Mouse (Mus musculus) liver, embryonic 14.5 days (tissue): ENCODE data around the gene Vsx2. TPM values are rescaled to one million over a fixed set of nuclear protein-coding genes. Genes with fewer than 3 reads are reported as not detected.

Experiments
- ATAC-seq: fragments of 200-750 bp; cut with Nextera tagmentation; 2 replicates; pipeline ENCODE4 v1.8.0; 2017; ENCODE audit warnings: moderate number of reproducible peaks, mild to moderate bottlenecking, moderate library complexity; ENCODE audit not compliant: insufficient read depth
- DNase-seq, 3 experiments: peaks; one replicate each; pipeline ENCODE4 v3.0.0-alpha.2; 2012 to 2013; ENCODE audit warnings: low read depth in 3 of 3, low spot score in 3 of 3
- H3K27ac ChIP-seq: fragments of 300-500 bp; sonication (generic); 2 replicates; pipeline ENCODE4 v1.5.1; 2014; ENCODE audit warnings: moderate library complexity, mild to moderate bottlenecking, control low read depth, inconsistent platforms
- H3K27me3 ChIP-seq: fragments of 300-500 bp; sonication (generic); 2 replicates; pipeline ENCODE4 v1.6.1; 2014; ENCODE audit warnings: mild to moderate bottlenecking, low read length, moderate library complexity; ENCODE audit not compliant: control insufficient read depth, insufficient read depth
- H3K36me3 ChIP-seq: fragments of 300-500 bp; sonication (generic); replicated peaks from 2 replicates; pipeline ENCODE4 v1.6.1; 2014; ENCODE audit warnings: low read depth; ENCODE audit not compliant: control insufficient read depth, insufficient read depth
- H3K4me1 ChIP-seq, 2 experiments: fragments of 200-500 bp in 1 of 2; fragments of 300-500 bp in 1 of 2; sonication (generic) in 1 of 2; replicated peaks; 2 replicates each; pipeline ENCODE4 v1.6.1; 2012 to 2014; ENCODE audit warnings: antibody characterized with exemption in 1 of 2, inconsistent platforms in 1 of 2, low read length in 1 of 2; ENCODE audit not compliant: control insufficient read depth in 2 of 2, insufficient read depth in 2 of 2
- H3K4me2 ChIP-seq: fragments of 300-500 bp; sonication (generic); 2 replicates; pipeline ENCODE4 v1.6.1; 2014; ENCODE audit warnings: low read depth, mild to moderate bottlenecking, control low read depth, moderate library complexity
- H3K4me3 ChIP-seq, 2 experiments: fragments of 200-500 bp in 1 of 2; fragments of 300-500 bp in 1 of 2; sonication (generic) in 1 of 2; 2 replicates each; pipeline ENCODE4 v1.5.1; 2012 to 2014; ENCODE audit warnings: low read depth in 2 of 2, low read length in 2 of 2, mild to moderate bottlenecking in 2 of 2, control low read depth in 1 of 2, inconsistent platforms in 1 of 2, moderate library complexity in 1 of 2; ENCODE audit not compliant: insufficient read depth in 1 of 2
- H3K9ac ChIP-seq: fragments of 300-500 bp; sonication (generic); replicated peaks from 2 replicates; pipeline ENCODE4 v1.6.1; 2014; ENCODE audit warnings: mild to moderate bottlenecking, control low read depth, moderate library complexity
- H3K9me3 ChIP-seq: fragments of 300-500 bp; sonication (generic); 2 replicates; pipeline ENCODE4 v1.6.1; 2016; ENCODE audit warnings: low read length, mixed read lengths; ENCODE audit not compliant: control insufficient read depth
- CTCF ChIP-seq: IDR thresholded peaks from 2 replicates; pipeline ENCODE4 v1.5.1; 2016; ENCODE audit warnings: antibody characterized with exemption, low read depth, control low read depth
- EP300 ChIP-seq: IDR thresholded peaks from 2 replicates; pipeline ENCODE4 v1.6.1; 2016; ENCODE audit warnings: antibody characterized with exemption, low read depth
- WGBS: fragments of 180-500 bp; shearing (Covaris S2); extraction: QIAGEN DNeasy Blood & Tissue Kit; methylation state at CpG from one replicate; pipeline ENCODE4 v1.1.7; 2014; ENCODE audit not compliant: insufficient replicate concordance; 5-methylcytosine and 5-hydroxymethylcytosine counted together
- polyA plus RNA-seq, 2 experiments: library from polyadenylated mRNA; depleted of rRNA in 1 of 2; stranded (reverse) in 1 of 2; unstranded in 1 of 2; fragments of >200 nt; fragmentation: Nextera tagmentation in 1 of 2; extraction: Ambion mirVana in 1 of 2; gene quantifications; 2 replicates each; pipeline versions ENCODE4 v1.2.1 to v1.2.3; 2012 to 2014

The Vsx2 gene
- polyA plus RNA-seq, 2 experiments: not detected

DNA sequence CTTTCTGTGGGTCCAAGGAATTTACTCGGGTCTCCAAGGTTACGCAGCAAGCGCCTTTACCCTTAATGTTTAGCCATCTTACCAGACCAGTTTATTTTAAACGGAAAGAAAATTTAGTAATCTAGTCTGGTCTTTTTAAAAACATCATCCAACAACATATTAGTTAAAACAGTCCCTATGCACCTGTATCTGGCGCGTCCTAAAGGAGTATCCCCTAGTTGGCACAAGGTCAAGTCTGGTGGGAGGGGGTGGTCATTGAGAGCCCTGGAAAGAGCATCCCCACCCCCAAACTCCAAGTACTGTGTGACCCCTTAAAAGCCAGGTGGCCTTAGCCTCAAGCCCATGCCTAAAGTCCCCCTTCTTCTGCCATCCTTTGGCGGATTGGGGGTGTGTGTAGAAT, 3.5 kb downstream of the Vsx2 start:
- Histone ChIP-seq H3K4me3 (no peak overlapping the region), H3K36me3 (no peaks in the 10 kb centered on the region), H3K4me2 (no peak overlapping the region), H3K27me3 (peaks cover 63% of the 10 kb centered on the region), H3K9ac (no peak overlapping the region), H3K4me1 (no peaks in the 10 kb centered on the region), H3K27ac (no peak overlapping the region), H3K9me3 (no peaks in the 10 kb centered on the region)
- ATAC-seq (no peak), DNase-seq (no peak)
- 21% methylated on average over 7 of the region's 7 CpGs for WGBS
- TF ChIP-seq CTCF: no peak

DNA sequence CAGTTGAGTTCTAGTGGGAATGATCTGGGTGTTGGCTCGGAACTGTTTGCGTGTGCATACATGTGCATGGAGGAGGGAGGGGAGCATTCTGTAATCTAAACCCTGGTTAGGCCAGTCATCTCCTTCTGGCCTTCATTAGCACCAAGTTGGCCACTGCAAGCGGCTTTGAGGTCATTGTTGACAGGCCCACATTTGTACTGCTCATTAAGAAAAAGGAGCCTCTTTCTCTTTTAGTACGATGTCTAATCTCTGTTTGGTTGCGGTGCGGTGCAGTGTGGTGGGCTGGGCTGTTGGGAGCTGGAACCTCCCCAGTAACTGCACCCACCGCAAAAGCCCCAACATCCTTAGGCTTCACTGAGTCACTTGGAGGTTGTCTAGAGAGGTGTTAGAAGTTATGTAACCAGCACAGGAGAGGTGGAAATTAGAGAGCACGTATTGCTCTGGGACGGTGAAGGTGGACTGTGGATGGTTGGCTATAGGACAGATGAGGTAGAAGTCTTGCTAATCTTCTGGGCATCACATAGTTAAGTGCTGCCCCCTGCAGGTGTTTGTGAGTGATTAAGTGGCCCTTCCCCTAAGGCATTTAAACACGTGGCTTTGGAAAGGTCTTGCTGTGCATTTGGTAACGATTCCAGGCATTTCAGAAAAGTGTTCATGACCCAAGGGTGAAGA, 8.3 kb downstream of the Vsx2 start:
- no peaks in the 10 kb centered on the region for H3K9me3 ChIP-seq
- ATAC-seq: no peak
- H3K27me3 ChIP-seq: peaks cover 15% of the 10 kb centered on the region
- no peak overlapping the region for H3K4me2 ChIP-seq
- H3K4me3 ChIP-seq: no peak overlapping the region
- H3K27ac ChIP-seq: no peak overlapping the region
- WGBS: 62% methylated on average over 11 of the region's 11 CpGs
- TF ChIP-seq EP300 (no peak), CTCF (no peak; the same call in 1 of the 2 replicates)
- H3K9ac ChIP-seq: no peak overlapping the region
- no peaks in the 10 kb centered on the region for H3K4me1 ChIP-seq
- H3K36me3 ChIP-seq: no peaks in the 10 kb centered on the region
- no peak for DNase-seq

DNA sequence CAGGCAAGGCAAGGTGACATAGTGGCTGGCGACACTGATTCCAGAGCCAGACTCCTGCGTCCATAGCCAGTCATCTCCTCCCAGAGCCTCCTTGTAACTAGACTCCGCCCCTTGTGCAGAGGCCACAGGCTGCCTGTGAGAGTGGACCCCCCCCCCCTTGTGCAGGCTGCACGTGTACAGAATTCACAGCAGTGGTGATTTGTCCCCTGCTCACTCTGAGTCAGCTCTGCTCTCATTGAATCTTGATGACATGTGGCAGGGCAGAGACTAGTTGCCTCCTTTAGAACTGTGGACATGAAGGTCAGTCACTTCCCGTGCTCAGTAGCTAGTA, 8.8 kb downstream of the Vsx2 start:
- no peak for TF ChIP-seq EP300
- TF ChIP-seq CTCF: no peak
- Histone ChIP-seq H3K27ac (no peak overlapping the region), H3K4me2 (no peak overlapping the region), H3K36me3 (no peaks in the 10 kb centered on the region), H3K4me1 (no peaks in the 10 kb centered on the region), H3K9me3 (no peaks in the 10 kb centered on the region), H3K4me3 (no peak overlapping the region), H3K9ac (no peak overlapping the region), H3K27me3 (peaks cover 10% of the 10 kb centered on the region)
- no peak for DNase-seq
- 35% methylated on average over 5 of the region's 5 CpGs for WGBS
- ATAC-seq: no peak

DNA sequence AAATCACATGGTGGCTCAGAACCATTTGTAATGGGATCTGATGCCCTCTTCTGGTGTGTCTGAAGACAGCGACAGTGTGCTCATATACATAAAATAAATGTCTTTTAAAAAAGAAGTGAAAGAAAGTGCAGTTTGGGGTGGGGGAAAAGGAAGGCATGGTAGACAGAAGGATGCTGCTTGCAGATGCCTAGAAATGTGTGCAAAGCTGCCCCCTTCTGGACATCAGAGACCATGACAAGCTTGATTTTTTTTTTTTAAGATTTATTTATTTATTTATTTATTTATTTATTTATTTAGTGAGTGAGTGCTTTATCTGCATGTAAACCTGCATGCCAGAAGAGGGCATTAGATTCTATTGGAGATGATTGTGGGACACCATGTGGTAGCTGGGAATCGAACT, 11.7 kb downstream of the Vsx2 start:
- no peak for DNase-seq
- WGBS: 64% methylated on average over 2 of the region's 2 CpGs
- Histone ChIP-seq H3K4me3 (no peak overlapping the region), H3K4me2 (no peak overlapping the region), H3K9me3 (no peaks in the 10 kb centered on the region), H3K9ac (no peak overlapping the region), H3K27me3 (no peaks in the 10 kb centered on the region), H3K4me1 (0 out of 4 replicates have a peak, but pooled peaks cover 0 to 3% of the 10 kb centered on the region in 2 experiments), H3K36me3 (no peaks in the 10 kb centered on the region), H3K27ac (no peak overlapping the region)
- TF ChIP-seq EP300 (no peak), CTCF (0 out of 2 replicates have a peak, but pooled peaks have one; percentile 10)
- no peak for ATAC-seq

DNA sequence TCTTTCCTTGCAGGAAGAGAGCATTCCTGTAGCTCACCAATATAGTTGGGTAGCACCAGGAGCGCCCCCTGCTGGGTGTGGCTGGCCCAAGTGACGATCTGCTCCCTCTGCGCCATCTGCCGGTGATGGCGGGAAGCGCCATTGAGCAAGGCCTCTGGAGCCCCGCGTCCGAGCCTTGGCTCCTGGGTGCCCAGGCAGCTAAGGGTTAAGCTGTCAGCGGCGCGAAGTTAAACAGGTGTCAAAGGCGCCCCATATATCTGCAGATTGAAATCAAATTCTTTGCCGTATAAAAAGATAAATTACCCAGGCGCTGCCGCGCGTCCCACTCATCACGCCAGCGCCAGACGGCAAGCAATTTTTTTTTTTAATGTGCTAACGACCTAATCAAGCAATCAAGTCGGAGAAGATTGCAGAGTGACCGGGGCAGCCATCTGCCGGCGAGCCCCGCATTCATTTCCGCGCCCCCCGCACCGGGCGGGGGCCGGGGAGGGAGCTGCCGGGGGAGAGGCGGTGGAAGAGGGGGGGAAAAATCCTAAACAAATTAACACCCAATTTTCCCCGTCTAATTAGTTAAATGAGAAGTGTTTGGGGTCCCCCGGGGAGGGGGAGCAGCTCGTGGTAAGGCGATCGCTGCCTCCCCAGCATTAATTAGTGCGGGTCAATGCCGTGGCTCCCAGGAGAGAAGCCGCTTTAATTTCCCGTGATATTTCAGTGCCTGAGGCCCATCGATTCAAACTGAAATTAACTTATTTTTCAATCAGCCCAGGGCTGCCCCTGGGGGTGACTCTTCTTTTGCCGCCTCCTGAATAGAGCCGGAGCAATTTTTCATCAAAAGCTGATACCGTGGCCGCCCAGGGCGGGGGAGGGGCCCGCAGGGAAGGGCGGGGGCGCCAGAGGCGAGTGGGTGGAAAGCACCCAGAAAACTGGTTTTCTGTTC, 20.5 kb downstream of the Vsx2 start:
- H3K27ac ChIP-seq: no peak overlapping the region
- no peak overlapping the region for H3K9ac ChIP-seq
- H3K4me1 ChIP-seq: peaks cover 0 to 3% of the 10 kb centered on the region in 2 experiments; a peak in 1 of 4 replicates
- H3K4me3 ChIP-seq: peak overlapping the region; percentile 41 to 51
- DNase-seq: peak; percentile 65 to 73 (median 68)
- no peak for TF ChIP-seq EP300
- TF ChIP-seq CTCF: peak; percentile 100
- WGBS: 1% methylated on average over 54 of the region's 54 CpGs
- ATAC-seq: no peak
- H3K36me3 ChIP-seq: no peaks in the 10 kb centered on the region
- H3K9me3 ChIP-seq: no peaks in the 10 kb centered on the region
- H3K27me3 ChIP-seq: peaks cover 3% of the 10 kb centered on the region
- peak overlapping the region; percentile 85 for H3K4me2 ChIP-seq
